Comparison of ENCODE assay signal across 27 mouse cellular contexts in the genomic region with DNA sequence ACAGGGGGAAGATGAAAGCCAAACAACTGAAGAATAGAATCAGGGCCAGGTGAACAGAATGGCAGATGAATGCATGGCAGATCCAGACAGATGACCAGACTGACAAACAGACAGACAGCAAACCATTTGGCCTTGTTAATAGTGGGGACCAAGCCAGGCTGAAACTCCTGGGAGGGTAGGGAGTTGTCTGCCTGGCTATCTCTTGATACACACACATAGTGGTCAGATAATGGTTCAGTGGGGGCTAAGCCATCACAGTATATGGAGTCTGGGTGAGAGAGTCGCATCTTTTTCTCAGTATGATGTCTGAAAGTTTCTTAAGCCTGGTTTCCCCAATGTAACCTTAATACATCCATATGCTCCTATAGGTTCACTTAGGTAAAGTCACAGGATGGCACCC. TPM values are rescaled to one million over a fixed set of nuclear protein-coding genes. Genes with fewer than 3 reads are reported as not detected.
DNase-seq lines count a peak whose midpoint lies in the region; ATAC-seq and TF ChIP-seq lines count a peak whose summit lies in the region.
"Had no signal": no experiment of that assay in that cellular context is flagged by ENCODE, and none has a peak within 500 bp of the region (broad histone marks: within the 10 kb centered on the region; RNA-seq: fewer than 3 reads in every experiment).

No protein-coding gene starts in this region.

- DNase-seq in liver, embryonic 11.5 days (ENCODE audit: low spot score) = no peak
- no peak for DNase-seq in liver, postnatal 0 days
- DNase-seq in liver, embryonic 13.5 days = no peak
- DNase-seq in heart, adult 11 months = no peak
- no peak for DNase-seq in heart, postnatal 25 days (ENCODE audit: low spot score)
- DNase-seq: adrenal gland, adult 8-10 months; adrenal gland, postnatal 14 days; adrenal gland, postnatal 36 days; B cell, adult 2 months; cerebellum, adult 11-12 months; cerebellum, adult 2 months; cerebellum, adult 9-10 months; cerebellum, postnatal 10 days; cerebellum, postnatal 25 days had no signal

- H3K9me3 ChIP-seq in liver, embryonic 11.5 days (ENCODE audit: control insufficient read depth, low read length) = no peaks in the 10 kb centered on the region
- H3K9me3 ChIP-seq in liver, postnatal 0 days (ENCODE audit: low read length) = no peaks in the 10 kb centered on the region
- no peaks in the 10 kb centered on the region for H3K9me3 ChIP-seq in liver, embryonic 13.5 days (replicated peaks)
- no peaks in the 10 kb centered on the region for H3K9me3 ChIP-seq in liver, embryonic 16.5 days (replicated peaks; ENCODE audit: control insufficient read depth, low read length)
- H3K9me3 ChIP-seq: embryonic facial prominence, embryonic 10.5 days; embryonic facial prominence, embryonic 12.5 days; forebrain, embryonic 13.5 days; forebrain, embryonic 15.5 days had no signal

- intact Hi-C loops in heart, postnatal 25 days (cut with DNase I) = no loop called here

- TF ChIP-seq EP300 in liver, postnatal 0 days (IDR thresholded peaks at IDR 0.05; ENCODE audit: low read depth) = no peak

- ATAC-seq in liver, embryonic 11.5 days (replicated peaks; ENCODE audit: low FRiP score) = peak; percentile 64; the same call in 1 of the 2 replicates
- no peak for ATAC-seq in liver, postnatal 0 days
- peak; percentile 84 for ATAC-seq in liver, embryonic 13.5 days (ENCODE audit: low read depth)
- peak; percentile 70 for ATAC-seq in liver, embryonic 16.5 days (ENCODE audit: low read depth)
- ATAC-seq: activated CD4-positive, CD25-positive, alpha-beta regulatory T cell, adult 4 months; CD4-positive, CD25-positive, alpha-beta regulatory T cell, adult 4 months; forebrain, embryonic 13.5 days; forebrain, embryonic 15.5 days; Patski had no signal

- H3K4me3 ChIP-seq in liver, embryonic 11.5 days (ENCODE audit: low read depth, low read length) = no peak overlapping the region
- no peak overlapping the region for H3K4me3 ChIP-seq in liver, postnatal 0 days (ENCODE audit: low read depth, low read length)
- no peak overlapping the region for H3K4me3 ChIP-seq in liver, embryonic 13.5 days (replicated peaks)
- no peak overlapping the region for H3K4me3 ChIP-seq in liver, embryonic 16.5 days (ENCODE audit: low read depth, low read length)
- H3K4me3 ChIP-seq: embryonic facial prominence, embryonic 10.5 days; embryonic facial prominence, embryonic 12.5 days; forebrain, embryonic 13.5 days; forebrain, embryonic 15.5 days had no signal

- H3K4me2 ChIP-seq in liver, embryonic 11.5 days = no peak overlapping the region
- H3K4me2 ChIP-seq in liver, postnatal 0 days (ENCODE audit: low read depth, low read length) = no peak overlapping the region
- H3K4me2 ChIP-seq in liver, embryonic 13.5 days = no peak overlapping the region
- H3K4me2 ChIP-seq in liver, embryonic 16.5 days (ENCODE audit: low read depth, low read length) = no peak overlapping the region
- H3K4me2 ChIP-seq: embryonic facial prominence, embryonic 12.5 days; forebrain, embryonic 13.5 days; forebrain, embryonic 15.5 days had no signal

- no peak for TF ChIP-seq CTCF in liver, postnatal 0 days (IDR thresholded peaks at IDR 0.05; ENCODE audit: low read depth)

- H3K9ac ChIP-seq in liver, embryonic 11.5 days (ENCODE audit: low read depth, low read length) = no peak overlapping the region
- no peak overlapping the region for H3K9ac ChIP-seq in liver, postnatal 0 days (replicated peaks)
- H3K9ac ChIP-seq in liver, embryonic 13.5 days = no peak overlapping the region
- no peak overlapping the region for H3K9ac ChIP-seq in liver, embryonic 16.5 days (ENCODE audit: low read depth, low read length)
- H3K9ac ChIP-seq: embryonic facial prominence, embryonic 12.5 days; forebrain, embryonic 13.5 days; forebrain, embryonic 15.5 days had no signal

- H3K27ac ChIP-seq in liver, embryonic 11.5 days (ENCODE audit: low read depth, low read length) = no peak overlapping the region
- no peak overlapping the region for H3K27ac ChIP-seq in liver, postnatal 0 days (ENCODE audit: low read depth)
- no peak overlapping the region; the same call in 1 of the 2 replicates for H3K27ac ChIP-seq in liver, embryonic 13.5 days
- no peak overlapping the region for H3K27ac ChIP-seq in liver, embryonic 16.5 days (ENCODE audit: low read length)
- H3K27ac ChIP-seq: embryonic facial prominence, embryonic 10.5 days; embryonic facial prominence, embryonic 12.5 days; forebrain, embryonic 13.5 days; forebrain, embryonic 15.5 days had no signal

- no peaks in the 10 kb centered on the region for H3K36me3 ChIP-seq in liver, embryonic 11.5 days (ENCODE audit: control insufficient read depth, insufficient read depth, low read length)
- H3K36me3 ChIP-seq in liver, postnatal 0 days (replicated peaks; ENCODE audit: insufficient read depth, low read length) = no peaks in the 10 kb centered on the region
- no peaks in the 10 kb centered on the region for H3K36me3 ChIP-seq in liver, embryonic 13.5 days
- no peaks in the 10 kb centered on the region for H3K36me3 ChIP-seq in liver, embryonic 16.5 days (ENCODE audit: control insufficient read depth, insufficient read depth)
- H3K36me3 ChIP-seq: embryonic facial prominence, embryonic 10.5 days; embryonic facial prominence, embryonic 12.5 days; forebrain, embryonic 15.5 days; G1E had no signal

- no peaks in the 10 kb centered on the region for H3K27me3 ChIP-seq in liver, embryonic 11.5 days (replicated peaks; ENCODE audit: control insufficient read depth, insufficient read depth, low read length)
- H3K27me3 ChIP-seq in liver, postnatal 0 days (ENCODE audit: insufficient read depth, low read length) = no peaks in the 10 kb centered on the region
- H3K27me3 ChIP-seq in liver, embryonic 13.5 days = no peaks in the 10 kb centered on the region
- H3K27me3 ChIP-seq in liver, embryonic 16.5 days (ENCODE audit: control insufficient read depth, insufficient read depth, low read depth, low read length) = no peaks in the 10 kb centered on the region
- H3K27me3 ChIP-seq: CH12.LX; embryonic facial prominence, embryonic 12.5 days; forebrain, embryonic 13.5 days; forebrain, embryonic 15.5 days; Patski had no signal

- H3K4me1 ChIP-seq in liver, embryonic 11.5 days (replicated peaks; ENCODE audit: control insufficient read depth, insufficient read depth, low read length) = peaks cover 4% of the 10 kb centered on the region; the same call in 1 of the 2 replicates
- peaks cover 3% of the 10 kb centered on the region for H3K4me1 ChIP-seq in liver, postnatal 0 days (ENCODE audit: insufficient read depth)
- H3K4me1 ChIP-seq in liver, embryonic 13.5 days (replicated peaks) = peaks cover 24% of the 10 kb centered on the region
- peaks cover 10% of the 10 kb centered on the region for H3K4me1 ChIP-seq in liver, embryonic 16.5 days (ENCODE audit: control insufficient read depth, low read depth, low read length)

- 76% methylated on average over 1 of the region's 1 CpGs for WGBS in liver, embryonic 11.5 days
- 52% methylated on average over 1 of the region's 1 CpGs for WGBS in liver, postnatal 0 days (ENCODE audit: insufficient replicate concordance)
- WGBS in liver, embryonic 13.5 days (ENCODE audit: insufficient replicate concordance) = 52% methylated on average over 1 of the region's 1 CpGs
- WGBS in liver, embryonic 16.5 days (ENCODE audit: insufficient replicate concordance) = 43% methylated on average over 1 of the region's 1 CpGs

RNA-seq across cellular contexts. Expression of a gene that starts 39.4 kb away (rescaled TPM):
- polyA plus RNA-seq in liver, embryonic 11.5 days (2014; fragmentation: Nextera tagmentation; extraction: Ambion mirVana) = 0.08 TPM in 1 of 2 replicates, not detected in the other
- polyA plus RNA-seq in liver, postnatal 0 days (2015; fragmentation: Nextera tagmentation; extraction: Ambion mirVana) = 0.08 and 0.11 TPM in 2 replicates
- 0.09 and 0.17 TPM in 2 replicates for polyA plus RNA-seq in liver, embryonic 13.5 days (2015; fragmentation: Nextera tagmentation; extraction: Ambion mirVana)
- polyA plus RNA-seq in liver, embryonic 16.5 days (2015; fragmentation: Nextera tagmentation; extraction: Ambion mirVana) = 0.05 and 0.11 TPM in 2 replicates
- not detected for total RNA-seq in heart, postnatal 25 days (2021)
- total RNA-seq: adrenal gland, adult 18-20 months; adrenal gland, adult 8-10 months; adrenal gland, postnatal 14 days; adrenal gland, postnatal 36 days had no signal
- polyA plus RNA-seq: activated CD4-positive, CD25-positive, alpha-beta regulatory T cell, adult 4 months; CD4-positive, CD25-positive, alpha-beta regulatory T cell, adult 4 months; embryonic facial prominence, embryonic 12.5 days; embryonic facial prominence, embryonic 14.5 days; forebrain, embryonic 11.5 days; forebrain, embryonic 13.5 days; forebrain, embryonic 15.5 days; G1E; Patski had no signal
